Mouse (Mus musculus): ENCODE data around the gene Dnm1l. TPM values are rescaled to one million over a fixed set of nuclear protein-coding genes. Genes with fewer than 3 reads are reported as not detected.
"Not testable (repeated sequence)": the region's sequence is repeated elsewhere in the genome, so short reads cannot be mapped to it uniquely, and the experiment has no call there.

The Dnm1l gene
- polyA plus RNA-seq (2016; fragmentation: Nextera tagmentation; extraction: Ambion mirVana), result 57.1 and 61.9 TPM in 2 replicates

- peaks cover 3% of the 10 kb centered on the region for H3K36me3 ChIP-seq
- peak within 1 kb of the TSS; percentile 96 for H3K4me3 ChIP-seq
- H3K9me3 ChIP-seq (replicated peaks), result no peaks in the 10 kb centered on the region
- under 1% methylated on average over 55 of the region's 55 CpGs for WGBS
- peaks cover 8% of the 10 kb centered on the region for H3K4me1 ChIP-seq
- peak within 1 kb of the TSS; percentile 93 for H3K27ac ChIP-seq (replicated peaks)
- DNase-seq (ENCODE audit: low spot score), result peak; percentile 91
- H3K27me3 ChIP-seq (ENCODE audit: low read depth, poor library complexity, severe bottlenecking), result no peaks in the 10 kb centered on the region
Observed at GRCm38 (mm10) chr16:16358481-16359100, at the start of gene Dnm1l. Dnm1l (minus strand) TSS chr16:16358959.

GRCm38 (mm10) chr16:16367217-16367616, 8.5 kb upstream of the Dnm1l start:
- H3K27ac ChIP-seq (replicated peaks); H3K27me3 ChIP-seq (ENCODE audit: low read depth, poor library complexity, severe bottlenecking); H3K4me1 ChIP-seq; H3K36me3 ChIP-seq; H3K4me3 ChIP-seq; H3K9me3 ChIP-seq (replicated peaks); DNase-seq (ENCODE audit: low spot score): not testable (repeated sequence)
- WGBS, result 69% methylated on average over 9 of the region's 9 CpGs

GRCm38 (mm10) chr16:16359101-16359482, 333 bp upstream of the Dnm1l start:
- not testable (repeated sequence) for H3K4me1 ChIP-seq; H3K36me3 ChIP-seq; H3K27me3 ChIP-seq (ENCODE audit: low read depth, poor library complexity, severe bottlenecking); H3K9me3 ChIP-seq (replicated peaks); DNase-seq (ENCODE audit: low spot score)
- Histone ChIP-seq H3K4me3 (peak overlapping the region; percentile 96), H3K27ac (replicated peaks) (peak overlapping the region; percentile 93)
- 58% methylated on average over 9 of the region's 9 CpGs for WGBS

GRCm38 (mm10) chr16:16357908-16358307, 851 bp downstream of the Dnm1l start:
- WGBS, result 12% methylated on average over 6 of the region's 6 CpGs
- peak overlapping the region; percentile 93 for H3K27ac ChIP-seq (replicated peaks)
- peaks cover 8% of the 10 kb centered on the region for H3K4me1 ChIP-seq
- no peaks in the 10 kb centered on the region; the same call in 1 of the 2 replicates for H3K9me3 ChIP-seq (replicated peaks)
- no peak for DNase-seq (ENCODE audit: low spot score)
- peak overlapping the region; percentile 96 for H3K4me3 ChIP-seq
- no peaks in the 10 kb centered on the region for H3K27me3 ChIP-seq (ENCODE audit: low read depth, poor library complexity, severe bottlenecking)
- H3K36me3 ChIP-seq, result peaks cover 9% of the 10 kb centered on the region

- Histone ChIP-seq H3K4me3 (no peak overlapping the region), H3K4me1 (no peaks in the 10 kb centered on the region), H3K9me3 (replicated peaks) (no peaks in the 10 kb centered on the region), H3K36me3 (peaks cover 34% of the 10 kb centered on the region), H3K27me3 (ENCODE audit: low read depth, poor library complexity, severe bottlenecking) (no peaks in the 10 kb centered on the region), H3K27ac (replicated peaks) (no peak overlapping the region)
- 92% methylated on average over 5 of the region's 5 CpGs for WGBS
- DNase-seq (ENCODE audit: low spot score), result no peak
Observed at GRCm38 (mm10) chr16:16346420-16346819, 12.3 kb downstream of the Dnm1l start.

GRCm38 (mm10) chr16:16325775-16326336, 32.9 kb downstream of the Dnm1l start:
- Histone ChIP-seq H3K4me1 (peaks cover 4% of the 10 kb centered on the region; the same call in 1 of the 2 replicates), H3K27me3 (ENCODE audit: low read depth, poor library complexity, severe bottlenecking) (no peaks in the 10 kb centered on the region), H3K4me3 (no peak overlapping the region), H3K9me3 (replicated peaks) (no peaks in the 10 kb centered on the region), H3K36me3 (peaks cover 89% of the 10 kb centered on the region), H3K27ac (replicated peaks) (no peak overlapping the region)
- DNase-seq (ENCODE audit: low spot score), result no peak
- WGBS, result 83% methylated on average over 5 of the region's 5 CpGs

GRCm38 (mm10) chr16:16311319-16311718, 47.4 kb downstream of the Dnm1l start:
- Histone ChIP-seq H3K27ac (replicated peaks) (no peak overlapping the region), H3K4me1 (no peaks in the 10 kb centered on the region), H3K36me3 (peaks cover 92% of the 10 kb centered on the region), H3K9me3 (replicated peaks) (no peaks in the 10 kb centered on the region), H3K4me3 (no peak overlapping the region), H3K27me3 (ENCODE audit: low read depth, poor library complexity, severe bottlenecking) (no peaks in the 10 kb centered on the region)
- no peak for DNase-seq (ENCODE audit: low spot score)
- WGBS, result 88% methylated on average over 5 of the region's 5 CpGs

- Histone ChIP-seq H3K4me1 (peaks cover 23% of the 10 kb centered on the region), H3K27ac (replicated peaks) (peak overlapping the region; percentile 93), H3K4me3 (peak overlapping the region; percentile 96), H3K27me3 (ENCODE audit: low read depth, poor library complexity, severe bottlenecking) (no peaks in the 10 kb centered on the region), H3K9me3 (replicated peaks) (no peaks in the 10 kb centered on the region), H3K36me3 (peaks cover 32% of the 10 kb centered on the region)
- DNase-seq (ENCODE audit: low spot score), result no peak
- WGBS, result 19% methylated on average over 7 of the region's 7 CpGs
Observed at GRCm38 (mm10) chr16:16303888-16304287, 54.9 kb downstream of the Dnm1l start.

GRCm38 (mm10) chr16:16303138-16303827, 55.5 kb downstream of the Dnm1l start:
- Histone ChIP-seq H3K36me3 (peaks cover 26% of the 10 kb centered on the region), H3K4me3 (peak overlapping the region; percentile 96), H3K27me3 (ENCODE audit: low read depth, poor library complexity, severe bottlenecking) (no peaks in the 10 kb centered on the region), H3K4me1 (peaks cover 23% of the 10 kb centered on the region), H3K9me3 (replicated peaks) (no peaks in the 10 kb centered on the region), H3K27ac (replicated peaks) (peak overlapping the region; percentile 93)
- WGBS, result under 1% methylated on average over 61 of the region's 61 CpGs
- peak; percentile 67 for DNase-seq (ENCODE audit: low spot score)

GRCm38 (mm10) chr16:16302369-16303137, 56.2 kb downstream of the Dnm1l start, which contains the start of gene Yars2:
Yars2 (plus strand) TSS chr16:16302965.
- Histone ChIP-seq H3K27me3 (ENCODE audit: low read depth, poor library complexity, severe bottlenecking) (no peaks in the 10 kb centered on the region), H3K4me3 (peak within 1 kb of the TSS; percentile 96), H3K27ac (replicated peaks) (peak within 1 kb of the TSS; percentile 93), H3K4me1 (peaks cover 23% of the 10 kb centered on the region), H3K9me3 (replicated peaks) (no peaks in the 10 kb centered on the region), H3K36me3 (peaks cover 19% of the 10 kb centered on the region)
- WGBS, result under 1% methylated on average over 50 of the region's 50 CpGs
- peak; percentile 91 for DNase-seq (ENCODE audit: low spot score)

GRCm38 (mm10) chr16:16273752-16274151, 85.0 kb downstream of the Dnm1l start:
- H3K9me3 ChIP-seq (replicated peaks), result no peaks in the 10 kb centered on the region
- 91% methylated on average over 6 of the region's 6 CpGs for WGBS
- no peak for DNase-seq (ENCODE audit: low spot score)

GRCm38 (mm10) chr16:16272978-16273377, 85.8 kb downstream of the Dnm1l start:
- WGBS, result 54% methylated on average over 3 of the region's 3 CpGs
- Histone ChIP-seq H3K9me3 (replicated peaks) (no peaks in the 10 kb centered on the region), H3K27ac (replicated peaks) (no peak overlapping the region), H3K4me1 (peaks cover 14% of the 10 kb centered on the region), H3K4me3 (no peak overlapping the region), H3K27me3 (ENCODE audit: low read depth, poor library complexity, severe bottlenecking) (no peaks in the 10 kb centered on the region), H3K36me3 (no peaks in the 10 kb centered on the region)
- no peak for DNase-seq (ENCODE audit: low spot score)

More at GRCm38 (mm10) chr16:16273752-16274151, 85.0 kb downstream of the Dnm1l start:
- Histone ChIP-seq H3K4me1 (peaks cover 14% of the 10 kb centered on the region), H3K27me3 (ENCODE audit: low read depth, poor library complexity, severe bottlenecking) (no peaks in the 10 kb centered on the region), H3K4me3 (no peak overlapping the region), H3K36me3 (no peaks in the 10 kb centered on the region), H3K27ac (replicated peaks) (no peak overlapping the region)

Measured in midbrain, embryonic 10.5 days (tissue).